Mouse (Mus musculus): ENCODE data around the gene Pstpip1. TPM values are rescaled to one million over a fixed set of nuclear protein-coding genes. Genes with fewer than 3 reads are reported as not detected.

Gene Pstpip1
- total RNA-seq, 4 experiments from 2014 or later, result 1.0 to 2.5 (median 2.0) TPM

DNA sequence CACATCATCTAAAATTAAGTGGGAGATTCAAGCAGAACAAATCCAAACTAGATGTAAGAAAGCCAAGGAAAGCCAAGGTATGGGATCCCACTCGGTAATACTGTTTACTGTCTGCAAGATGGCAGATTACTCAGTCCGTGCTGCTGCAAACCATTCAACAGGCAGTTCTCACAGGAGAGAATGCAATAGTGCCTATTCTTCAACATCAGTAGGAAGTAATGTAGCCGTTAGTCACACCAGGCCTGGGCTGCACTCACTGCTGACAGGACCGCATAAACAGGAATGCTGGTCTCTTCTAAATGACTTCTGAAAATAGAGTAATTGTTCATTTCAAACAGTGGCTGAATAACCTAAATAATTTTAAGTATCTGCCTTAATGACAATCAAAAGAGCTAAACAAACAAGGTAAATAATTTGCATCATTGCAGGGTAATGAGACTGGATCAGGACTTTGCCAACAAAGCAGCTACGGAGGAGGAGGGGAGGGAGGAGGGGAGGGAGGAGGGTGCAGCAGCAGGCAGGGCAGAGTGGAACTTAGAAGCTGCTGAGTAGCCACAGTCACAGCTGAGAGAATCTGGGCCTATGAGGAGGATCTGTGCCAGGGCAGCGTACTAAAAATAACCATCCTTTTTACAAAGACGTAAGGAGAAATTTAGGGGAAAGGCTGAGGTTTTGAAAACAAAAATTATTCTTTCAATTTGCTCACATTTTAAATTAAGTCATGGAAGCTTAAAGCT lies 62.2 kb downstream of the Pstpip1 start:
- no peak for DNase-seq

DNA sequence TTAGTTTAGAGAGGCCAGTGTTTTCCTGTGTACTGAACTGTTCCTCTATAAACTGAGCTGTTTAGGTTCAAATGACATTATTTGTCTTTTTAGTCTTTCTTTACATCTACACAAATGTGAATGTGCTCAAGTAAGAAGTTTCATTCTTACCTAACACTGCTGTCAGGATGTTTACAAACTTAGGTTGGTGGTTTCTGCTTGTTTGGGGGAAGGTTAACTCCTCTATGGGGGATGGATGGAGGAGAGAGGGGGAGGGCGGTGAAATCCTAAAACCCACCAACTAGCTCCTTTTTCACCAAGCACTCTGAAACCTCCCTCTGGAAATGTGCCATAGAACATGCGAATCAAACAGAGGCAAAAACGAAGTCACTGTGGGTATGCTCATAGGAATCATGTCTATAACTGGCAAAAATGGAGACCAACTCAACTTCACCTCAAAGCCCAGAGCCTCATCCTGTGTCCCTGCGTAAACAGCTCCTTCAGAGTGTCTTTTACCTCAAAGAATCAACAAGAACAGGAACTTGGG lies 62.8 kb downstream of the Pstpip1 start:
- no peak for DNase-seq

DNA sequence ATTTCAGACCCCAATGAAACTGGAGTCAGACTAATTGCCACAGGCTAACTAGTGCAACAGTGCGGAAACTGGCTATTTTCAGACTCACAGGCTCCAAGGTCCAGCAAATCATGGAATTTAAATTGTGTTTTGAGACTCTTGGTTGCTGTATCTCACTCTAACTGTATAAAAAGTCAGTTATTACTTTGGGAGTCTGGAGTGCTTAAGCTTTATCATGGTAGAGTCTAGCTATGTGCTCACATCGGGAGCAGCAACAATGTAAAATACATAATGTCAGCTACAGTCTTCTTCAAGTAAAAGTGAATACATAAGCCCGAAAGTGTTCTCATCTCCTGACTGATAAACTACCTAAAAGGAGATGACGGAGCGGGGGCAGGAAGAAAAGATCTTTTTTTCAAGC lies 64.8 kb downstream of the Pstpip1 start:
- DNase-seq, result no peak

DNA sequence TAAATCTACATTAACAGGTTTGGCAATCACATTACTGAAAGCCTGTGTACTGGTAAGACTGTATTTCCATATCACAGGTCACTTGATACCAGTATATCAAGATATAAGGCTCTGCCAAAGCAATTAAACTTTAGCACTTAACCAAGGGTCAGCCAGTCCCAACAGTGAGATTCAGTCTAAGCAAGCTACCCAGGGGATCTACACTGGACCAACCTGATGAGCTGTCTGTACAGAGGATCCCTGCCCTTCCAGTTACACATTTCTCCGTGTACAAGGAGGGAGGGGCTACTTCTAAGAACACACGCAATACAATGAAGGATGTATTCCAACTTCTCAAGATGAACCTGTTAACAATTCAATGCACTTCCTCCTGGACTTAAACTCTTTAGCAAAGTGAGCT lies 68.3 kb downstream of the Pstpip1 start:
- DNase-seq, result no peak

GRCm38 (mm10) chr9:56159456-56159855 lies 69.7 kb downstream of the Pstpip1 start:
- no peak for DNase-seq

DNA sequence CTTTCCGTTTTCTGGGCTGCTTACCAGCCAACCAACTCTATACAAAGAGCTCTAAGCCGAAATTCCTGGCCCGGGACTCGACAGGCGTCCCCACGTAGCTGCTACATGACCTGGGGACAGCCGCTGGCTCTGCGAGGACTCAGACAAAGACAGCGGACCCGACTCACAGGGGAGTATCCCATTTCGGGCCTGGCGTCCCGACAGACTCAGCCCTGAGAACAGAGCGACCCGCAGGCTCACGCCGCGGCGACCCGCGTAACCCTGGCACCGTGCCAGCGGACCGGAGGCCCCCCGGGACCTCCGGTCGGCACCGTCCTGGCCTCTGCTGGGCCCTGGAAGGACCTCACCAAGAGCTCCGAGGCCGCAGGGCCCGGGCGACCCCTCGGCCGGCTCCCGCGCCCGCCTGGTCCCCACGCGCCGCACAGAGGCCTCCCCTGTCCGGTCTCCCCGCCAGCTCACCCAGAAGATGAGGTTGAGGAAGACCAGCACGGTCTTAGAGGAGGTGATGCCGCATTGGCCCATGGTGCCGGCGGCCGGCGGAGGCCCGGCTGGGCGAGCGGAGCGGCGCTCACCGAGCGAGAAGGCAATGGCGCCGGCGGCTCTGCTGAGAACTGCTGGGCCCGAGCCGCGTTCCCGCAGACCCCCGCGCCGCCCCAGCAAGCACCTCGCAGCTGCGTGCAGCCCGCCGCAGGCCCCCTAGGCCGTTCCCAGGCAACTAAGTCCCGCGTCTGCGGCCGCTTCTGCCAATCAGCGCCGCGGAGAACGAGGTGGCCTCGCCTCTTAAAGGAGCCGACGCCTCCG lies 70.8 kb downstream of the Pstpip1 start:
- DNase-seq, result peak; percentile 80

GRCm38 (mm10) chr9:56165377-56165776 lies 75.6 kb downstream of the Pstpip1 start, which contains the start of gene Tspan3:
Gene Tspan3, minus strand, starts transcription at chr9:56165477.
- DNase-seq, result no peak

DNA sequence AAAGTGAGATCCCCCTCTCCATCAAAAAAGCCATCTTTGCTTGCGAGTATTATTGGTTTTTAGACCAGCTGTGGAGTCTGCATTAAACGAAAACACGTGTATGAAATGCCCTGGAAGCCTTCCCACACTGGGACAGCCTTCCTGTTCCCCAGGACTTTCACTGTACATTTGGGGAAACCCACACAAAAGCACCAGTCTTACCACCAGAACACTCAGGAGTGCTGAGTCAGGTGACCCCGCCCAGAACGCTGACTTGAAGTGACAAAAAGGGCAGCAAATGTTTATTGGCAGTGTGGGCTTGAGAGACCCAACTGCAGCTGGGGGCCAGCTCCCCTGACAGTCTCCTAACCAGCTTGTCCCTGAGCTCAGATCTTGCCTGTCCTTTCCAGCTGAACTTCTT lies 76.4 kb downstream of the Pstpip1 start:
- no peak for DNase-seq

DNA sequence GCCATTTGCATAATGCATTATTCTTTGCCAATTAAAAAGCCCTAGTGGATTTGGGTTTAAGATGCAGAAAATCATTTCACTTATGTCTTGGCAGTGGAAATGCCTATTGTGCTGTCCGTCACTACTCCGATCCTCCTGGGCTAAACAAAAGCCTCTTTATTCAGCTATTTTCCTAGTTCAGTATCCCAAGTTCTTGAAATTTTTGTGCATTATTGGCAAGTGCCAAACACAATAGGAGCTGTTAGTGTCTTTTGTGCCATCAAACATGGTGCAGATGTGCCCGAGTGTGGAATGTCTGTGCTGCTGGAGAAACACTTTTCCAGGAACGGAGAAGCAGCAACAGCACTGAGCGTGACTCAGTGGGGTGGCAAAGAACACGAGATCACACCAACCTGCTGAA lies 77.9 kb downstream of the Pstpip1 start:
- no peak for DNase-seq

- no peak for DNase-seq
These were observed 85.6 kb downstream of the Pstpip1 start for GRCm38 (mm10) chr9:56175316-56175715.

GRCm38 (mm10) chr9:56177354-56177753 lies 87.6 kb downstream of the Pstpip1 start:
- peak; percentile 16 for DNase-seq

Other genes starting within 250 kb of the Pstpip1 start
- 10 to 100 TPM; 11.4 to 20.1 (median 14.3) TPM for gene Scaper, start 151.8 kb upstream of the Pstpip1 start, total RNA-seq (2022)
- gene 4930563M21Rik, start 79.4 kb upstream of the Pstpip1 start, total RNA-seq (2022), result not detected
- 10 to 100 TPM; 38.6 to 56.7 (median 49.2) TPM for gene Rcn2, start 48.1 kb upstream of the Pstpip1 start, total RNA-seq (2022)
- 100 to 1,000 TPM; 114 to 151 (median 125) TPM for gene Tspan3, start 75.5 kb downstream of the Pstpip1 start, total RNA-seq (2022)